Mouse (Mus musculus): ENCODE measurements around the gene Prrg1. TPM values are rescaled to one million over a fixed set of nuclear protein-coding genes. Genes with fewer than 3 reads are reported as not detected.
"Not testable (repeated sequence)": the region's sequence is repeated elsewhere in the genome, so short reads cannot be mapped to it uniquely, and the experiment has no call there.

Gene Prrg1
- polyA plus RNA-seq, 1 experiment, result 7.3 TPM

DNA sequence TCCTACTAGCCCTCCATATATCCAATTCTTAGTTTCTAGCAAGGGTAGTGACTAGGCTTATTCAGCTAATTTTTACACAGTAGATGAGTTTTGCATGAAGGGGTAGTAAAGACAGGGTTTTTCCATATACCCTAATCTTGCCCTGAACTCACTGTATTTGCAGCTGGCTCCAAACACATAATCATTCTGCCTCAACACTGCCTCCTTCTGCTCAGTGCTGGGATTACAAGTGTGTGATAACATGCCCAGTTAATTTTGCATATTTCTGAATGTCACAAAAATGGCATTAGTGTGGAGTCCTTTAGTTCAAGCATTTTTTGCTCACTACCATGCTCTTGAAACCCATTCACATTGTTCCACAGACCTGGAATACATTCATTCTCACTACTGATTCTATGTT, 44.0 kb downstream of the Prrg1 start:
- no peaks in the 10 kb centered on the region for H3K27me3 ChIP-seq (ENCODE audit: control insufficient read depth, insufficient read depth, low read length)
- TF ChIP-seq CTCF (IDR thresholded peaks at IDR 0.05; ENCODE audit: borderline replicate concordance, insufficient read depth, low read depth, low read length) (no peak), POLR2A (IDR thresholded peaks at IDR 0.05; ENCODE audit: borderline replicate concordance, insufficient read depth, low read length) (no peak)

GRCm38 (mm10) chrX:78538632-78539316, 44.9 kb downstream of the Prrg1 start:
- WGBS, result 82% methylated on average over 2 of the region's 2 CpGs
- no peak overlapping the region for H3K4me3 ChIP-seq (replicated peaks; ENCODE audit: insufficient read depth, low read depth, low read length)
- no peak for TF ChIP-seq CTCF (IDR thresholded peaks at IDR 0.05; ENCODE audit: borderline replicate concordance, insufficient read depth, low read depth, low read length)
- no peak for TF ChIP-seq POLR2A (IDR thresholded peaks at IDR 0.05; ENCODE audit: borderline replicate concordance, insufficient read depth, low read length)

More for the DNA sequence above, 44.0 kb downstream of the Prrg1 start:
- Histone ChIP-seq H3K27ac (ENCODE audit: insufficient read depth, low read length) (no peak overlapping the region), H3K4me3 (replicated peaks; ENCODE audit: insufficient read depth, low read depth, low read length) (no peak overlapping the region), H3K4me1 (ENCODE audit: control insufficient read depth, insufficient read depth, low read length) (no peaks in the 10 kb centered on the region)
- DNase-seq, result no peak

DNA sequence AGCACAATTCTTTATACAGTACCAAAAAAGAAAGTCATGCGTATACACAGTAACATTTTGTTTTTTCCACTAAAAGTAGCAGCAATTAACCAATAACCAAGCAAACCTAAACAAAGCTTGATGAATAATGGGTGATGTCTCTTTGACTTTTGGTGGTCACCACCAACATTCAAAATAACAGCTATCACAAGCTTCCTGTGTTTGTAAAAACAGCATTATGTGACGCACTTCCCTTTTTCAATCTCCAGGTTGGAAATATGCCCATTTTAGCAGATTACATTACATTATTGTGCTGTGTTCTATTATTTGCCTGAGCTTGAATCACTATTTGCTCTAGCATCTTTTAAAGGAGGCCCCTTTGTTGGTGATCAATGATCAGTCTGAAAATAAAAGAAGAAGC, 65.4 kb downstream of the Prrg1 start:
- no peak for DNase-seq
- TF ChIP-seq CTCF (IDR thresholded peaks at IDR 0.05; ENCODE audit: borderline replicate concordance, insufficient read depth, low read depth, low read length) (no peak), POLR2A (IDR thresholded peaks at IDR 0.05; ENCODE audit: borderline replicate concordance, insufficient read depth, low read length) (no peak)
- WGBS, result 92% methylated on average over 2 of the region's 2 CpGs
- no peak overlapping the region for H3K4me3 ChIP-seq (replicated peaks; ENCODE audit: insufficient read depth, low read depth, low read length)
- H3K27me3 ChIP-seq (ENCODE audit: control insufficient read depth, insufficient read depth, low read length), result no peaks in the 10 kb centered on the region
- no peak overlapping the region for H3K27ac ChIP-seq (ENCODE audit: insufficient read depth, low read length)
- H3K4me1 ChIP-seq (ENCODE audit: control insufficient read depth, insufficient read depth, low read length), result no peaks in the 10 kb centered on the region

More at GRCm38 (mm10) chrX:78538632-78539316, 44.9 kb downstream of the Prrg1 start:
- Histone ChIP-seq H3K27ac (ENCODE audit: insufficient read depth, low read length) (no peak overlapping the region), H3K4me1 (ENCODE audit: control insufficient read depth, insufficient read depth, low read length) (no peaks in the 10 kb centered on the region), H3K27me3 (ENCODE audit: control insufficient read depth, insufficient read depth, low read length) (no peaks in the 10 kb centered on the region)
- no peak for DNase-seq

GRCm38 (mm10) chrX:78482987-78483386, 100.7 kb downstream of the Prrg1 start:
- DNase-seq, result no peak
- no peaks in the 10 kb centered on the region for H3K27me3 ChIP-seq (ENCODE audit: control insufficient read depth, insufficient read depth, low read length)
- H3K4me1 ChIP-seq (ENCODE audit: control insufficient read depth, insufficient read depth, low read length), result no peaks in the 10 kb centered on the region
- no peak overlapping the region for H3K4me3 ChIP-seq (replicated peaks; ENCODE audit: insufficient read depth, low read depth, low read length)
- TF ChIP-seq CTCF (IDR thresholded peaks at IDR 0.05; ENCODE audit: borderline replicate concordance, insufficient read depth, low read depth, low read length) (no peak), POLR2A (IDR thresholded peaks at IDR 0.05; ENCODE audit: borderline replicate concordance, insufficient read depth, low read length) (no peak)
- no peak overlapping the region for H3K27ac ChIP-seq (ENCODE audit: insufficient read depth, low read length)
- 97% methylated on average over 2 of the region's 2 CpGs for WGBS

GRCm38 (mm10) chrX:78479710-78480109, 104.0 kb downstream of the Prrg1 start:
- Histone ChIP-seq H3K27ac (ENCODE audit: insufficient read depth, low read length) (no peak overlapping the region), H3K4me1 (ENCODE audit: control insufficient read depth, insufficient read depth, low read length) (no peaks in the 10 kb centered on the region), H3K27me3 (ENCODE audit: control insufficient read depth, insufficient read depth, low read length) (no peaks in the 10 kb centered on the region), H3K4me3 (replicated peaks; ENCODE audit: insufficient read depth, low read depth, low read length) (no peak overlapping the region)
- no peak for TF ChIP-seq POLR2A (IDR thresholded peaks at IDR 0.05; ENCODE audit: borderline replicate concordance, insufficient read depth, low read length)
- TF ChIP-seq CTCF (IDR thresholded peaks at IDR 0.05; ENCODE audit: borderline replicate concordance, insufficient read depth, low read depth, low read length), result no peak
- no peak for DNase-seq
- 76% methylated on average over 3 of the region's 3 CpGs for WGBS

DNA sequence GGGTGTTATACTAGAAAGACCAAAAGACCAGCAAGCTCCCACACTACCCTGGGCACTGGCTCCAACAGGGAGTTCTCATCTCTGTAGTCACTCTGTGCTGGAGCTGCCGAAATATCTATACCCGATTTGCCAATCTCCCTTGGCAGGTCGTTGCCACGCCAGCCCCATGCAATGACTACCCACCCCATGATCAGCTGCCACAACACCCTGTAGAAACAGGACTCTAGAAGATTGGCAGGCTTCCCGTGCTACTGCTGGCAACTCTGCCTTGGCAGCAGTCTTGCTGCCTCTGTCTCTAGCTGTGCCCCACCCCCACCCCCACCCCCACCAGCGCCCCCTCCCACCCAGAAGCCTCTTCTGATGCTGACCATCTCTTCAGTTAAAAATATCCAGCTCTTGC, 149.3 kb downstream of the Prrg1 start:
- H3K27me3 ChIP-seq (ENCODE audit: control insufficient read depth, insufficient read depth, low read length), result no peaks in the 10 kb centered on the region
- no peak for TF ChIP-seq CTCF (IDR thresholded peaks at IDR 0.05; ENCODE audit: borderline replicate concordance, insufficient read depth, low read depth, low read length)
- TF ChIP-seq POLR2A (IDR thresholded peaks at IDR 0.05; ENCODE audit: borderline replicate concordance, insufficient read depth, low read length), result no peak
- 3% methylated on average over 6 of the region's 6 CpGs for whole genome bisulfite sequencing
- H3K4me1 ChIP-seq (ENCODE audit: control insufficient read depth, insufficient read depth, low read length), result no peaks in the 10 kb centered on the region
- no peak overlapping the region for H3K4me3 ChIP-seq (replicated peaks; ENCODE audit: insufficient read depth, low read depth, low read length)
- DNase-seq, result peak in 1 of 2 experiments; percentile 0
- no peak overlapping the region for H3K27ac ChIP-seq (ENCODE audit: insufficient read depth, low read length)

GRCm38 (mm10) chrX:78403346-78403745, 180.3 kb downstream of the Prrg1 start:
- H3K27me3 ChIP-seq (ENCODE audit: control insufficient read depth, insufficient read depth, low read length); H3K4me1 ChIP-seq (ENCODE audit: control insufficient read depth, insufficient read depth, low read length): not testable (repeated sequence)
- WGBS, result 70% methylated on average over 2 of the region's 2 CpGs

More at GRCm38 (mm10) chrX:78403346-78403745, 180.3 kb downstream of the Prrg1 start:
- DNase-seq; H3K4me3 ChIP-seq (replicated peaks; ENCODE audit: insufficient read depth, low read depth, low read length); H3K27ac ChIP-seq (ENCODE audit: insufficient read depth, low read length): not testable (repeated sequence)

Other genes starting within 250 kb of the Prrg1 start
- not detected in 2 replicates for gene 4930480E11Rik, start 214.3 kb downstream of the Prrg1 start, polyA plus RNA-seq (2012; rRNA removed)
- not detected in 2 replicates for gene Fam47c, start 153.9 kb upstream of the Prrg1 start, polyA plus RNA-seq (2012; rRNA removed)

All from cerebellum, adult 2 months (tissue).